Mouse (Mus musculus) E14TG2a.4 (cell line): ENCODE results near the gene Cnnm2.

Experiments
- CTCF ChIP-seq: conservative IDR thresholded peaks from 2 replicates; pipeline ENCODE4 v1.5.1; 2014; ENCODE audit warnings: low read length
- POU5F1 ChIP-seq: IDR thresholded peaks from 2 replicates; pipeline ENCODE4 v1.6.1; 2014; ENCODE audit warnings: low read length, borderline replicate concordance

DNA sequence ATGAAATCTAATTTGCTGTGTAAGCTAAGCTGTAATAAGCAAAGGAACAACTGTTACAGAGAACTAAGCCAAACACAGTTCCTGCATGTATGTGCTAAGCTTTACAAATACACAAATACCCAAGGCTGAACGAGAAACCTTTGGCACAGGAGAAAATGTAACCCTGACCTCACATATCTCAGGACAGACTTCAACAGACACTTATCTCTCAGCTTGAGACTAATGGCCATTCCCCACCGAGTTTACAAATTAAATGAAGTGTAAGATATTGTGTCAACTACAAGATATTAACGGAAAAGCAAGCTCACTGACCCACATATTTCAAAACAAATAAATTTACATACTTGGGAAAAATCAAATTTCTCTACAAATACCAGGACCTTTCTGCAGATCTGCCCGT lies 166.7 kb downstream of the Cnnm2 start:
- TF ChIP-seq CTCF (no peak), POU5F1 (no peak)
